Mouse (Mus musculus) thymus, adult 2 months (tissue): ENCODE results near the gene Irx6.

Source experiments
- CTCF ChIP-seq: fragments of 200-500 bp; IDR thresholded peaks from 2 replicates; pipeline ENCODE4 v1.5.1; 2012; ENCODE audit warnings: mild to moderate bottlenecking, control low read depth, low read length, moderate library complexity, borderline replicate concordance; ENCODE audit not compliant: control insufficient read depth, poor library complexity, insufficient read depth; ENCODE audit errors: extremely low read depth
- POLR2A ChIP-seq: fragments of 200-500 bp; IDR thresholded peaks from 2 replicates; pipeline ENCODE4 v1.6.1; 2012; ENCODE audit warnings: mild to moderate bottlenecking, low read length, control low read depth, moderate library complexity; ENCODE audit not compliant: control insufficient read depth, poor library complexity, insufficient read depth; ENCODE audit errors: extremely low read depth

DNA sequence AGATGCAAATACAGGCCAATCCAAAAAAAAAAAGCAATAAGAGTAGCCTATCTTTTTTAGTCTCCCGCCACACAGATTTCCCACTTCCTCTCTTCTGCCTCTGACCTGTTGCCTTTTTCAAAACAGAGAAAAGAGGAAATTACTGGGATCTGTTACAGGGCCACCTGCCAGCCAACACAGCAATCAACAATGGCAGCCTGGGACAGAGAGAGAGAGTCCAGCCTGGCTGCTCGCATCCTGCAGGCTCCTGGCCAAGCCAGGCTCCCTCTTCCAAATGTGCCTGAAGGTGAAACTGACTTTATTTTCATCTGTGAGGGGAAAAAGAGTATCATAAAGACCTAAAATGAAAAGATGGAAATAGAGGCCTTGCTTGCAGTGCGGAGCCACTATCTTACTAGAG lies 29.3 kb downstream of the Irx6 start:
- TF ChIP-seq CTCF (no peak), POLR2A (no peak)
